Mouse (Mus musculus) thymus, adult 2 months (tissue): ENCODE measurements around the gene Tha1.

Source experiments
- CTCF ChIP-seq: fragments of 200-500 bp; IDR thresholded peaks from 2 replicates; pipeline ENCODE4 v1.5.1; 2012; ENCODE audit warnings: mild to moderate bottlenecking, control low read depth, low read length, moderate library complexity, borderline replicate concordance; ENCODE audit not compliant: control insufficient read depth, poor library complexity, insufficient read depth; ENCODE audit errors: extremely low read depth
- POLR2A ChIP-seq: fragments of 200-500 bp; IDR thresholded peaks from 2 replicates; pipeline ENCODE4 v1.6.1; 2012; ENCODE audit warnings: mild to moderate bottlenecking, low read length, control low read depth, moderate library complexity; ENCODE audit not compliant: control insufficient read depth, poor library complexity, insufficient read depth; ENCODE audit errors: extremely low read depth

GRCm38 (mm10) chr11:117888853-117889822 lies 15.9 kb upstream of the Tha1 start:
- TF ChIP-seq POLR2A (no peak), CTCF (no peak)
